Mouse (Mus musculus) stomach, embryonic 15.5 days (tissue): ENCODE measurements around the gene Pla2g4b. TPM values are rescaled to one million over a fixed set of nuclear protein-coding genes. Genes with fewer than 3 reads are reported as not detected.

Experiments used
- ATAC-seq: fragments of 200-750 bp; cut with Nextera tagmentation; 2 replicates; pipeline ENCODE4 v1.8.0; 2017; ENCODE audit warnings: low read depth, moderate number of reproducible peaks, moderate TSS enrichment; ENCODE audit not compliant: insufficient read depth, low FRiP score
- H3K27ac ChIP-seq: fragments of 300-500 bp; sonication (generic); 2 replicates; pipeline ENCODE4 v1.5.1; 2015; ENCODE audit warnings: mild to moderate bottlenecking, inconsistent platforms
- H3K27me3 ChIP-seq: fragments of 300-500 bp; sonication (generic); replicated peaks from 2 replicates; pipeline ENCODE4 v1.6.1; 2015; ENCODE audit warnings: inconsistent platforms
- H3K36me3 ChIP-seq: fragments of 300-500 bp; sonication (generic); 2 replicates; pipeline ENCODE4 v1.6.1; 2015; ENCODE audit warnings: inconsistent platforms
- H3K4me1 ChIP-seq: fragments of 300-500 bp; sonication (generic); 2 replicates; pipeline ENCODE4 v1.6.1; 2015; ENCODE audit warnings: inconsistent platforms
- H3K4me2 ChIP-seq: fragments of 300-500 bp; sonication (generic); 2 replicates; pipeline ENCODE4 v1.6.1; 2015; ENCODE audit warnings: mild to moderate bottlenecking, inconsistent platforms
- H3K4me3 ChIP-seq: fragments of 300-500 bp; sonication (generic); replicated peaks from 2 replicates; pipeline ENCODE4 v1.5.1; 2015; ENCODE audit warnings: inconsistent platforms
- H3K9ac ChIP-seq: fragments of 300-500 bp; sonication (generic); 2 replicates; pipeline ENCODE4 v1.6.1; 2015; ENCODE audit warnings: inconsistent platforms
- H3K9me3 ChIP-seq: fragments of 300-500 bp; sonication (generic); 2 replicates; pipeline ENCODE4 v1.6.1; 2016; ENCODE audit warnings: inconsistent platforms
- WGBS: fragments of 180-500 bp; shearing (Covaris S2); methylation state at CpG from one replicate; pipeline ENCODE4 v1.1.7; 2015; 5-methylcytosine and 5-hydroxymethylcytosine counted together
- polyA plus RNA-seq: library from polyadenylated mRNA; unstranded; fragments of >200 nt; fragmentation: Nextera tagmentation; extraction: Ambion mirVana; gene quantifications from 2 replicates; pipeline ENCODE4 v1.2.1, GENCODE M21; 2015

Pla2g4b gene
- polyA plus RNA-seq, 1 experiment from 2014 or later = 1.2 TPM

GRCm38 (mm10) chr2:120068555-120069465 is 35.6 kb downstream of the Pla2g4b start:
- Histone ChIP-seq H3K27me3 (no peaks in the 10 kb centered on the region), H3K36me3 (no peaks in the 10 kb centered on the region), H3K9me3 (no peaks in the 10 kb centered on the region), H3K4me2 (no peak overlapping the region), H3K27ac (no peak overlapping the region), H3K9ac (no peak overlapping the region), H3K4me3 (no peak overlapping the region), H3K4me1 (no peaks in the 10 kb centered on the region; the same call in 1 of the 2 replicates)
- peak; percentile 37; the same call in 1 of the 2 replicates for ATAC-seq
- WGBS = 47% methylated on average over 16 of the region's 16 CpGs

- H3K4me2 ChIP-seq = no peak overlapping the region
- no peaks in the 10 kb centered on the region for H3K36me3 ChIP-seq
- no peak for ATAC-seq
- H3K4me3 ChIP-seq = no peak overlapping the region
- H3K27ac ChIP-seq = no peak overlapping the region
- H3K4me1 ChIP-seq = no peaks in the 10 kb centered on the region; the same call in 1 of the 2 replicates
- no peaks in the 10 kb centered on the region for H3K27me3 ChIP-seq
- no peaks in the 10 kb centered on the region for H3K9me3 ChIP-seq
- no peak overlapping the region for H3K9ac ChIP-seq
- WGBS = 62% methylated on average over 8 of the region's 8 CpGs
Observed at GRCm38 (mm10) chr2:120069466-120069990, 36.3 kb downstream of the Pla2g4b start.

GRCm38 (mm10) chr2:120074096-120074495 is 40.9 kb downstream of the Pla2g4b start:
- H3K4me1 ChIP-seq = peaks cover 6% of the 10 kb centered on the region; the same call in 1 of the 2 replicates
- no peak for ATAC-seq
- WGBS = 84% methylated on average over 4 of the region's 4 CpGs
- no peak overlapping the region for H3K4me2 ChIP-seq
- H3K27me3 ChIP-seq = peaks cover 6% of the 10 kb centered on the region; the same call in 1 of the 2 replicates
- no peaks in the 10 kb centered on the region for H3K9me3 ChIP-seq
- H3K27ac ChIP-seq = no peak overlapping the region
- H3K4me3 ChIP-seq = no peak overlapping the region
- H3K36me3 ChIP-seq = no peaks in the 10 kb centered on the region
- no peak overlapping the region for H3K9ac ChIP-seq

GRCm38 (mm10) chr2:120076076-120076705 is 43.0 kb downstream of the Pla2g4b start:
- peak overlapping the region; percentile 76 for H3K4me2 ChIP-seq
- H3K4me3 ChIP-seq = peak overlapping the region; percentile 35
- ATAC-seq = peak; percentile 71
- WGBS = 3% methylated on average over 36 of the region's 36 CpGs
- H3K27ac ChIP-seq = no peak overlapping the region
- H3K9me3 ChIP-seq = no peaks in the 10 kb centered on the region
- no peaks in the 10 kb centered on the region for H3K36me3 ChIP-seq
- no peak overlapping the region for H3K9ac ChIP-seq
- H3K4me1 ChIP-seq = peaks cover 6% of the 10 kb centered on the region; the same call in 1 of the 2 replicates
- H3K27me3 ChIP-seq = peaks cover 6% of the 10 kb centered on the region; the same call in 1 of the 2 replicates

GRCm38 (mm10) chr2:120082416-120082815 is 49.2 kb downstream of the Pla2g4b start:
- 70% methylated on average over 2 of the region's 2 CpGs for WGBS
- H3K4me2 ChIP-seq = no peak overlapping the region

GRCm38 (mm10) chr2:120084593-120085361 is 51.6 kb downstream of the Pla2g4b start:
- WGBS = 41% methylated on average over 14 of the region's 14 CpGs
- ATAC-seq = peak; percentile 69
- Histone ChIP-seq H3K4me2 (no peak overlapping the region), H3K36me3 (no peaks in the 10 kb centered on the region), H3K9ac (no peak overlapping the region), H3K27me3 (no peaks in the 10 kb centered on the region), H3K4me1 (no peaks in the 10 kb centered on the region; the same call in 1 of the 2 replicates), H3K9me3 (no peaks in the 10 kb centered on the region), H3K27ac (no peak overlapping the region), H3K4me3 (no peak overlapping the region)

More at GRCm38 (mm10) chr2:120082416-120082815, 49.2 kb downstream of the Pla2g4b start:
- Histone ChIP-seq H3K27ac (no peak overlapping the region), H3K27me3 (no peaks in the 10 kb centered on the region), H3K4me1 (no peaks in the 10 kb centered on the region; the same call in 1 of the 2 replicates), H3K9ac (no peak overlapping the region), H3K9me3 (no peaks in the 10 kb centered on the region), H3K36me3 (no peaks in the 10 kb centered on the region), H3K4me3 (no peak overlapping the region)
- no peak for ATAC-seq

- no peak for ATAC-seq
- no peak overlapping the region for H3K4me3 ChIP-seq
- 85% methylated on average over 3 of the region's 3 CpGs for WGBS
- H3K9me3 ChIP-seq = no peaks in the 10 kb centered on the region
- H3K4me1 ChIP-seq = no peaks in the 10 kb centered on the region; the same call in 1 of the 2 replicates
- no peaks in the 10 kb centered on the region for H3K27me3 ChIP-seq
- H3K27ac ChIP-seq = no peak overlapping the region
- H3K36me3 ChIP-seq = 0 out of 2 replicates have a peak, but pooled peaks cover 1% of the 10 kb centered on the region
- H3K4me2 ChIP-seq = no peak overlapping the region
- H3K9ac ChIP-seq = no peak overlapping the region
Observed at GRCm38 (mm10) chr2:120086038-120086437, 52.8 kb downstream of the Pla2g4b start.

- no peak overlapping the region for H3K9ac ChIP-seq
- ATAC-seq = no peak
- 90% methylated on average over 3 of the region's 3 CpGs for WGBS
Observed at GRCm38 (mm10) chr2:120087391-120087790, 54.2 kb downstream of the Pla2g4b start.

GRCm38 (mm10) chr2:120087897-120088296 is 54.7 kb downstream of the Pla2g4b start:
- Histone ChIP-seq H3K9ac (no peak overlapping the region), H3K4me2 (no peak overlapping the region), H3K36me3 (0 out of 2 replicates have a peak, but pooled peaks cover 3% of the 10 kb centered on the region), H3K9me3 (no peaks in the 10 kb centered on the region), H3K4me3 (no peak overlapping the region), H3K4me1 (no peaks in the 10 kb centered on the region; the same call in 1 of the 2 replicates), H3K27me3 (no peaks in the 10 kb centered on the region), H3K27ac (no peak overlapping the region)
- ATAC-seq = no peak
- WGBS = 86% methylated on average over 2 of the region's 2 CpGs

More at GRCm38 (mm10) chr2:120087391-120087790, 54.2 kb downstream of the Pla2g4b start:
- no peak overlapping the region for H3K27ac ChIP-seq
- no peaks in the 10 kb centered on the region; the same call in 1 of the 2 replicates for H3K4me1 ChIP-seq
- no peak overlapping the region for H3K4me3 ChIP-seq
- H3K36me3 ChIP-seq = 0 out of 2 replicates have a peak, but pooled peaks cover 3% of the 10 kb centered on the region
- no peak overlapping the region for H3K4me2 ChIP-seq
- no peaks in the 10 kb centered on the region for H3K9me3 ChIP-seq
- H3K27me3 ChIP-seq = no peaks in the 10 kb centered on the region

- WGBS = 86% methylated on average over 17 of the region's 17 CpGs
- Histone ChIP-seq H3K36me3 (0 out of 2 replicates have a peak, but pooled peaks cover 3% of the 10 kb centered on the region), H3K9me3 (no peaks in the 10 kb centered on the region), H3K4me1 (peaks cover 8% of the 10 kb centered on the region; the same call in 1 of the 2 replicates), H3K4me3 (no peak overlapping the region), H3K27ac (no peak overlapping the region), H3K9ac (no peak overlapping the region), H3K4me2 (no peak overlapping the region), H3K27me3 (no peaks in the 10 kb centered on the region)
- no peak for ATAC-seq
Observed at GRCm38 (mm10) chr2:120090979-120091378, 57.8 kb downstream of the Pla2g4b start.
